Mouse (Mus musculus): ENCODE results near the gene Nop53.
A peak's percentile ranks its signal among the peaks of the same experiment; 100 is the strongest.

Nop53 gene

GRCm38 (mm10) chr7:15960691-15961090 lies 14.8 kb upstream of the Nop53 start:
- peak; percentile 64 for DNase-seq (ENCODE audit: low spot score)

GRCm38 (mm10) chr7:15956143-15956542 lies 10.3 kb upstream of the Nop53 start:
- DNase-seq (ENCODE audit: low spot score) = no peak

- DNase-seq (ENCODE audit: low spot score) = no peak
These were observed 9.6 kb upstream of the Nop53 start for GRCm38 (mm10) chr7:15955509-15955908.

GRCm38 (mm10) chr7:15954978-15955443 lies 9.1 kb upstream of the Nop53 start:
- DNase-seq (ENCODE audit: low spot score) = no peak

GRCm38 (mm10) chr7:15954436-15954835 lies 8.6 kb upstream of the Nop53 start:
- DNase-seq (ENCODE audit: low spot score) = no peak

GRCm38 (mm10) chr7:15953307-15954074 lies 7.6 kb upstream of the Nop53 start:
- DNase-seq (ENCODE audit: low spot score) = no peak

GRCm38 (mm10) chr7:15952416-15952815 lies 6.5 kb upstream of the Nop53 start:
- no peak for DNase-seq (ENCODE audit: low spot score)

- no peak for DNase-seq (ENCODE audit: low spot score)
These were observed 4.1 kb upstream of the Nop53 start for GRCm38 (mm10) chr7:15950008-15950407.

- no peak for DNase-seq (ENCODE audit: low spot score)
These were observed 3.4 kb upstream of the Nop53 start for GRCm38 (mm10) chr7:15949216-15949790.

- peak; percentile 95 for DNase-seq (ENCODE audit: low spot score)
These were observed 2.6 kb upstream of the Nop53 start for GRCm38 (mm10) chr7:15948381-15948941.

- DNase-seq (ENCODE audit: low spot score) = no peak
These were observed 1.9 kb upstream of the Nop53 start for GRCm38 (mm10) chr7:15947653-15948260.

GRCm38 (mm10) chr7:15945211-15945610 lies 663 bp downstream of the Nop53 start:
- no peak for DNase-seq (ENCODE audit: low spot score)

- no peak for DNase-seq (ENCODE audit: low spot score)
These were observed 1.6 kb downstream of the Nop53 start for GRCm38 (mm10) chr7:15944311-15944710.

- DNase-seq (ENCODE audit: low spot score) = no peak
These were observed 7.3 kb downstream of the Nop53 start for GRCm38 (mm10) chr7:15938621-15939020.

- DNase-seq (ENCODE audit: low spot score) = no peak
These were observed 8.4 kb downstream of the Nop53 start for GRCm38 (mm10) chr7:15937491-15937890.

- no peak for DNase-seq (ENCODE audit: low spot score)
These were observed 12.2 kb downstream of the Nop53 start for GRCm38 (mm10) chr7:15933437-15934359.

- DNase-seq (ENCODE audit: low spot score) = no peak
These were observed 14.2 kb downstream of the Nop53 start for GRCm38 (mm10) chr7:15931635-15932034.

- no peak for DNase-seq (ENCODE audit: low spot score)
These were observed 15.3 kb downstream of the Nop53 start for GRCm38 (mm10) chr7:15930543-15930942.

- peak; percentile 64 for DNase-seq (ENCODE audit: low spot score)
These were observed 16.0 kb downstream of the Nop53 start for GRCm38 (mm10) chr7:15929910-15930309.

GRCm38 (mm10) chr7:15922220-15922773 lies 23.6 kb downstream of the Nop53 start, which contains the start of gene Selenow:
TSS of gene Selenow (minus strand) at chr7:15922402.
- DNase-seq (ENCODE audit: low spot score) = peak; percentile 86

- DNase-seq (ENCODE audit: low spot score) = peak; percentile 41
These were observed 24.1 kb downstream of the Nop53 start for GRCm38 (mm10) chr7:15921796-15922195.
